Comparison of ENCODE assay signal across 11 mouse cellular contexts in the genomic region with DNA sequence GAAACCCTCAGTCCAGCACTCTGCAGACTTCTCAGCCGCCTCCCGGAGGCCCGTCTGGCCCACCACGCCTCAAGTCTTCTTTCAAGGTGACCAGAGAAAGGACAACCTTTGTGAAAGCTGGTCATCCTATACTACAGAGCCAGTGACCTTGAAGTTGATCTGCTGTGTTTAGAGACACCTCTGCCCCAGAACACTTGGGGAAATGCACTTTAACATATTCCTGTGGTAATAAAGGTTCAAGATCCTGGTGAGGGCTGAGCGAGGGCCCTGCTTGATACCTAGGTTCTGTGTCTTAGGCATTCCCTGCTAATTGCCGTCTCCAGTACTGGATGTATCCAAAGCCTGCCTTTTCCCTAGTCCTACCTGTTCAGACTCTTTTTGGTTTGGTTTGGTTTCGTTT. TPM values are rescaled to one million over a fixed set of nuclear protein-coding genes. Genes with fewer than 3 reads are reported as not detected.
A peak's percentile ranks its signal among the peaks of the same experiment; 100 is the strongest.
DNase-seq lines count a peak whose midpoint lies in the region; ATAC-seq and TF ChIP-seq lines count a peak whose summit lies in the region.
"Had no signal": no experiment of that assay in that cellular context is flagged by ENCODE, and none has a peak within 500 bp of the region (broad histone marks: within the 10 kb centered on the region; RNA-seq: fewer than 3 reads in every experiment).

No protein-coding gene starts in this region.

- no peaks in the 10 kb centered on the region for H3K36me3 ChIP-seq in heart, embryonic 15.5 days
- H3K36me3 ChIP-seq in neural tube, embryonic 11.5 days (ENCODE audit: control insufficient read depth, insufficient read depth, low read length): no peaks in the 10 kb centered on the region
- no peaks in the 10 kb centered on the region for H3K36me3 ChIP-seq in intestine, postnatal 0 days (ENCODE audit: control insufficient read depth, insufficient read depth)

- H3K9me3 ChIP-seq in heart, embryonic 15.5 days (replicated peaks): no peaks in the 10 kb centered on the region
- no peaks in the 10 kb centered on the region for H3K9me3 ChIP-seq in neural tube, embryonic 11.5 days (ENCODE audit: control insufficient read depth, low read length)
- H3K9me3 ChIP-seq in intestine, postnatal 0 days (ENCODE audit: control insufficient read depth): no peaks in the 10 kb centered on the region

- no peak for ATAC-seq in heart, embryonic 15.5 days (replicated peaks; ENCODE audit: insufficient number of reproducible peaks, insufficient read depth, low FRiP score, low read depth)
- no peak for ATAC-seq in neural tube, embryonic 11.5 days (ENCODE audit: insufficient read depth, low FRiP score, low TSS enrichment)
- no peak for ATAC-seq in intestine, postnatal 0 days

- peaks cover 91% of the 10 kb centered on the region for H3K4me1 ChIP-seq in heart, embryonic 15.5 days (replicated peaks)
- H3K4me1 ChIP-seq in neural tube, embryonic 11.5 days (ENCODE audit: control insufficient read depth, insufficient read depth, low read length): peaks cover 65% of the 10 kb centered on the region
- H3K4me1 ChIP-seq in intestine, postnatal 0 days (replicated peaks; ENCODE audit: control insufficient read depth, insufficient read depth, low read length): peaks cover 35% of the 10 kb centered on the region

- H3K4me3 ChIP-seq in heart, embryonic 15.5 days: no peak overlapping the region
- H3K4me3 ChIP-seq in neural tube, embryonic 11.5 days (ENCODE audit: low read depth, low read length): no peak overlapping the region
- no peak overlapping the region for H3K4me3 ChIP-seq in intestine, postnatal 0 days (ENCODE audit: low read depth, low read length)

- intact Hi-C loops in heart, postnatal 36 days (cut with DNase I): no loop called here

- H3K27ac ChIP-seq in heart, embryonic 15.5 days: peak overlapping the region; percentile 71; the same call in 1 of the 2 replicates
- H3K27ac ChIP-seq in neural tube, embryonic 11.5 days (ENCODE audit: low read depth, low read length): peak overlapping the region; percentile 63
- no peak overlapping the region for H3K27ac ChIP-seq in intestine, postnatal 0 days (ENCODE audit: low read depth, low read length)

- no peak for DNase-seq in heart, postnatal 36 days
- no peak for DNase-seq in neural tube, embryonic 11.5 days (ENCODE audit: low spot score)
- no peak for DNase-seq in neural tube, embryonic 10.5 days (ENCODE audit: extremely low spot score, low spot score)
- no peak for DNase-seq in gastrocnemius, postnatal 25 days
- no peak for DNase-seq in B cell, adult 2 months
- DNase-seq: adrenal gland, postnatal 25 days; thymus, postnatal 36 days had no signal

- H3K9ac ChIP-seq in heart, embryonic 15.5 days: no peak overlapping the region
- 0 out of 2 replicates have a peak overlapping the region, but pooled peaks have one; percentile 32 for H3K9ac ChIP-seq in neural tube, embryonic 11.5 days (ENCODE audit: low read length)
- no peak overlapping the region for H3K9ac ChIP-seq in intestine, postnatal 0 days (ENCODE audit: low read depth, low read length)

- no peak overlapping the region for H3K4me2 ChIP-seq in heart, embryonic 15.5 days
- H3K4me2 ChIP-seq in neural tube, embryonic 11.5 days (ENCODE audit: low read depth): no peak overlapping the region
- peak overlapping the region; percentile 37; the same call in 1 of the 2 replicates for H3K4me2 ChIP-seq in intestine, postnatal 0 days (replicated peaks; ENCODE audit: low read depth)

- 68% methylated on average over 7 of the region's 7 CpGs for WGBS in heart, embryonic 15.5 days
- 58% methylated on average over 7 of the region's 7 CpGs for WGBS in neural tube, embryonic 11.5 days
- WGBS in intestine, postnatal 0 days: 63% methylated on average over 7 of the region's 7 CpGs

- no peak for TF ChIP-seq CTCF in intestine, postnatal 0 days (IDR thresholded peaks at IDR 0.05; ENCODE audit: low read depth)

- H3K27me3 ChIP-seq in heart, embryonic 15.5 days: no peaks in the 10 kb centered on the region
- no peaks in the 10 kb centered on the region for H3K27me3 ChIP-seq in neural tube, embryonic 11.5 days (ENCODE audit: control insufficient read depth, insufficient read depth, low read length)
- H3K27me3 ChIP-seq in intestine, postnatal 0 days (replicated peaks; ENCODE audit: control insufficient read depth, insufficient read depth, low read length): no peaks in the 10 kb centered on the region

RNA-seq across cellular contexts. Expression of a gene that starts 1.1 kb away (rescaled TPM):
- 26.2 and 31.0 TPM in 2 replicates for polyA plus RNA-seq in heart, embryonic 15.5 days (2015; fragmentation: Nextera tagmentation; extraction: Ambion mirVana)
- 10 to 100 TPM; 10.5 to 13.6 TPM for total RNA-seq in heart, postnatal 36 days (2021)
- 73.2 and 75.1 TPM in 2 replicates for polyA plus RNA-seq in neural tube, embryonic 11.5 days (2014; fragmentation: Nextera tagmentation; extraction: Ambion mirVana)
- polyA plus RNA-seq in intestine, postnatal 0 days (2015; fragmentation: Nextera tagmentation; extraction: Ambion mirVana): 22.2 and 22.4 TPM in 2 replicates
- total RNA-seq in gastrocnemius, postnatal 25 days (2021): 10 to 100 TPM in 1 of 2 experiments, 1 to 10 TPM in 1; 9.4 to 12.8 TPM

RNA-seq across cellular contexts. Expression of a gene that starts 19.0 kb away (rescaled TPM):
- polyA plus RNA-seq in heart, embryonic 15.5 days (2015; fragmentation: Nextera tagmentation; extraction: Ambion mirVana): 14.2 and 20.4 TPM in 2 replicates
- under 1 TPM; 0.14 to 0.49 TPM for total RNA-seq in heart, postnatal 36 days (2021)
- polyA plus RNA-seq in neural tube, embryonic 11.5 days (2014; fragmentation: Nextera tagmentation; extraction: Ambion mirVana): 41.6 and 44.4 TPM in 2 replicates
- 4.0 and 4.5 TPM in 2 replicates for polyA plus RNA-seq in intestine, postnatal 0 days (2015; fragmentation: Nextera tagmentation; extraction: Ambion mirVana)
- total RNA-seq in gastrocnemius, postnatal 25 days (2021): under 1 TPM; 0.13 to 0.56 TPM

RNA-seq across cellular contexts. Expression of a gene that starts 56.3 kb away (rescaled TPM):
- polyA plus RNA-seq in heart, embryonic 15.5 days (2015; fragmentation: Nextera tagmentation; extraction: Ambion mirVana): 3.6 and 4.4 TPM in 2 replicates
- total RNA-seq in heart, postnatal 36 days (2021): under 1 TPM; 0.33 to 0.36 TPM
- 0.57 TPM in 1 of 2 replicates, not detected in the other for polyA plus RNA-seq in neural tube, embryonic 11.5 days (2014; fragmentation: Nextera tagmentation; extraction: Ambion mirVana)
- 0.61 and 0.80 TPM in 2 replicates for polyA plus RNA-seq in intestine, postnatal 0 days (2015; fragmentation: Nextera tagmentation; extraction: Ambion mirVana)
- not detected for total RNA-seq in gastrocnemius, postnatal 25 days (2021)
- total RNA-seq: adrenal gland, postnatal 25 days; liver, adult 2 months; MEL had no signal
- polyA plus RNA-seq: liver, adult 2 months had no signal
